Mouse (Mus musculus) c-Kit-positive CD71-positive TER-119-positive erythroid progenitor cells, embryonic 14.5 days (primary cell): ENCODE measurements around the gene Ankrd13b.

Source experiments
- DNase-seq: peaks from one replicate; pipeline ENCODE4 v3.0.0-alpha.2; 2013; ENCODE audit warnings: low spot score

Ankrd13b gene

DNA sequence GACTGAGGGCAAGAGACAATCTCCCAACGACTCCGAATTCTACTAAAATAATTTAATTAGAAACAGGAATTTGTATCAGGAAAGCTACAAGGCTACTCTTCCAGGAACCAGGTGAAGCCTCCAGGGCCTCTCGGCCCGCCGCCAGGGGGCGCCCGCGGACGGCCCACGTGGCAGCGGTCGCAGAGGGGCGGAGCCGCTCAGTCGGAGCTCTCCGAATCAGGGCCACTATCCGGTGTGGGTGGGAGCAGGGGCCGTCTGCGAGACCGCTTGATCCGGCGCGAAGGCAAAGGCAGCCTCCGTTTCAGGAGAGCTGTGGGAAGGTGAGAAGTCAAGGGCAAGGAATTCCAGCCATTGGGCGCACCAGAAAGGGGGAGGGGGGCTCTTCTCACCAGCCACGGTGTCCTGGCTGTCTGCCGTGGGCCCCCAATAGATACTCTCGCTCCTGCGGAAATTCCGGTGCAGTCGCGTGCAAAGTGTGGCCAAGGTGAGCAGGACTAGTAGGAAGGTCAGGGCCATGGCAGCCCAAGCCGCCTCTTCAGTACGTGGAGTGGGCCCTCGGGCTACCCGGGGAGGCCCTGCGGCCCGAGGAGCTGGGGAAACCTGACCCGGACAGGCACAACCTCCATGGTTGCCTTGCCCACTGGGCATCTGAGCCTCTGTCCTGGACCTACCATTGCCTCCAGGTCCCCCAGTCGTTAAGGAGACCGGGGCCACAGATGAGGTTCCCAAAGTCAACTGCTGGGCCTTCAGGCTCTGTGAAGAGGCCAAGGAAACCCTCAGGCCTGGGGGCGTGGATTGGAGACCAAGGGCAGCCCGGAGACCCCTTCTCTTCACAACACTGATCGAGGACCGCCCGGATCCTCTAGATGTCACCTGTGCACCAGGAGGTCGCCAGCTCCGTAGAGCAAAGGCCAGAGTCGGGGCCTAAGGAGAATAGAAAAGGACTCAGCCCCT lies 18.9 kb upstream of the Ankrd13b start:
- peak; percentile 74 for DNase-seq

DNA sequence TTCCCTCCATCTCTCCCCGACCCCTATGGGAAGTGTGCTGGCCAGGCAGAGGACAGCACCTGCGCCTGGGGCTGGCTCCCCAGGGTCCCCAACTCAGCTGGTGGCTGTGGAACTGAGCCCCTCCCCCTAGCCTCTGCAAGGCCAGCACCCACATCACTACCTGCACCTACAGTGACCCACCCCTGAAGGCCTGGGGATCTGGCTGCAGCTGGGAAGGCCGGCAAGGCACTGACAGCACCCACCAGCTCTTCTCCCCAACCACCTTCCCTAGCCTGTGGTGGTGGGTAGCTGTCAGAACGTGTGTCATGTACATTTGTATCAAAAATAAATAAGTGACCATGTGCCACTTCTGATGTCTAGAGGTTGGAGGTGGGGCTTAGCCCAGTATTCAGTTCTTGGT lies 17.9 kb upstream of the Ankrd13b start:
- DNase-seq = no peak

DNA sequence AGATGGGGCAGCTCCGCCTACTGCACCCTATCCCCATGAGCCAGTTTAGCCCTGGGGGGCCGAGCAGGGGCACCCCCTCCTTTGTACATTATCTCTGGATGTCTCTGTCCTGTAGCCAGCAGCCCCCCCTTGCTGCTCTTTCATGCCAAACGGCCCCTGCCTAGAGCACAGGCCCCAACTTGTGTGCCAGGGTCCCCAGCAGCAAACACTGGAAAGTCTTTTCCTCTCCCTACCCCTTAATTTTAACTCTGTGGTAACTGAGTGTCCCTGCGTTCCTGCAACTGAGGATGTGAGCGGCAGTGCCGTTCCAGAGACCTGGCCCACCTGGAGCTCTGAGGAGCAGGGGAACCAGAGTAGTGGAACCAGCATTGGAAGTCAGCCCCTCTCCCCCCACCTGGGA lies 17.5 kb upstream of the Ankrd13b start:
- DNase-seq = no peak

DNA sequence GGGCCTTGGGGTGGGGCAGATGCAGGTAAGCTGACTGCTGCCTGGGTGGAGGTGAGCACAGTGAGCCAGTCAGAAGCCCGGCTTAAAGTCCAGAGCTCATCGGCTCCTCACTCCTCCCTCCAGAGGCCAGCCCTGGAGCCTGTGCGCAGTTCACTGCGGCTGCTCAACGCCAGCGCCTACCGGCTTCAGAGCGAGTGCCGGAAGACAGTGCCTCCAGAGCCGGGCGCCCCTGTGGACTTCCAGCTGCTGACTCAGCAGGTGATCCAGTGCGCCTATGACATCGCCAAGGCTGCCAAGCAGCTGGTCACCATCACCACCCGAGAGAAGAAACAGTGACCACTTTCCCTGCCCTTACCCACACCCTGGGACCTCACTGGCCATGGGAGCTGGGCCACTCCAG lies 16.8 kb upstream of the Ankrd13b start:
- DNase-seq = no peak

DNA sequence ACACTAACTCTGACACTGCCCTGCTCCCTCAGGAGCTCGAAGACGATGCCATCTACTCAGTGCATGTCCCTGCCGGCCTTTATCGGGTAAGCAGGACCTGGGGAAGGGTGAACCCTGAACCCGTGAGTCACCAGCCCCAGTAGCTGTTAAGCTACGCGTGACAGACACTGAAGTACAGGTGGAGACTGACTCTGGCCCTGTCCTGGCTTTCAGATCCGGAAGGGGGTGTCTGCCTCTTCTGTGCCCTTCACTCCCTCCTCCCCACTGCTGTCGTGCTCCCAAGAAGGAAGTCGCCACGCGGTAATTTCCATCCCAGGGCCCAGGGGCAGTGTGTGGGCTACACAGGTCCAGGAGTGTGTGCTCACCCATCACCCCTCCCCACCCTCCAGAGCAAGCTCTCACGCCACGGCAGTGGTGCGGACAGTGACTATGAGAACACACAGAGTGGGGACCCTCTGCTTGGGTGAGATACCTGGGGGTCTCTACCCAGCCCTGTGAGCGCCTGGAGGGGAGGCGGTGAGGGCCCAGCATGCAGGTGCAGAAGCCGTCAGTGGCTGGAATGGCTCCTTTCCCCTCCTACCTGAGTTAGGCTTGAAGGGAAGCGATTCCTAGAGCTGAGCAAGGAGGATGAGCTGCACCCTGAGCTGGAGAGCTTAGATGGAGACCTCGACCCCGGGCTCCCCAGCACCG lies 16.0 kb upstream of the Ankrd13b start:
- no peak for DNase-seq

DNA sequence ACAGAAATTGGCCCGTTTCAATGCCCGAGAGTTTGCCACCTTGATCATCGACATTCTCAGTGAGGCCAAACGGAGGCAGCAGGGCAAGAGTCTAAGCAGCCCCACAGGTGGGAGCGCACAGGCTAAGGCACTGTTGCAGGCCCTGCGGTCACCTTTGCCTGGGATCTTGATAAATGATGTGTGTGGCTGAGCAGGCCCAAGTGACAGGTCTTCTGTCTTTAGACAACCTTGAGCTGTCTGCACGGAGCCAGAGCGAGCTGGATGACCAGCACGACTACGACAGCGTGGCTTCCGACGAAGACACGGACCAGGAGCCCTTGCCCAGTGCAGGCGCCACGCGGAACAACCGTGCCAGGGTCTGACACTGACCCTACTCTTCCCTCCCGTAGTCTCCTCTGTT lies 14.9 kb upstream of the Ankrd13b start:
- no peak for DNase-seq

DNA sequence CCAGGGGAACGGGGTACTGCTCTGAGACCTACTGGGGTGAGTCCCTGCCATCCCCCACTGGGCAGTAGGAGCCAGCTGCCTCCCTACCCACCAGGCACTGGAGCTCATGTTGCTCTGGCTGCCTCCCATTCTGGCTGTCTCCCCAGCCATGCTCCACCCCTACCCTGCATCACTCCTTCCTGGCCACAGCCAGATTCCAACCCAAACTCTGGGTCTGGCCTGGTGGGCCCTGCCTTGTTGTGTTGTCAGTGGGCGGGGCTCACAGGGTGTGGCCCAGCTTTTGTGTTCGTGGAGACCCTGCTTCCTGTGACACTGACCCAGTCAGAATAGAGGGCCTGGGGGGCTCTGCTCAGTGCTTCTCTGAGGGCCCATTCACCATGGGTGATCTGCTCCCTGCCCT lies 14.0 kb upstream of the Ankrd13b start:
- DNase-seq = no peak

DNA sequence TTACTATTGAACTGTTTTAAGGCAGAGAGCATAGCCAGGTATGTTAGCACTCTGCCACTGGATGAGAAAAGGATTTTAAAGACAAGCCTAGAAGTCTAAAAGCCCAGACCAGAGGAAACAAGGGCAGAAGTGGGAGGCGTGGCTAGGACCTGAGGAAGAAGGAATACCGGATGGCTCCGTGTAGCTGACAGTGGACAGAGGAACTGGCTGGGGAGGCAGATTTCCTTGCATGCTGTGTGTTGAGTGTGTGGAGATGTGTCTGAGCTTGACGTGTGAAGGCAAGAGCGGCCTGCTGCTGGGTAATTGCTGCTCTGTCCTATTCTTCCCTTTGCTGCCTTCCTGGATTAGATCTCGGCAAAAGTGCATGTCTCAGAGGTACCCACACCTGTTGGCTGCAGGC lies 13.0 kb upstream of the Ankrd13b start:
- DNase-seq = no peak

DNA sequence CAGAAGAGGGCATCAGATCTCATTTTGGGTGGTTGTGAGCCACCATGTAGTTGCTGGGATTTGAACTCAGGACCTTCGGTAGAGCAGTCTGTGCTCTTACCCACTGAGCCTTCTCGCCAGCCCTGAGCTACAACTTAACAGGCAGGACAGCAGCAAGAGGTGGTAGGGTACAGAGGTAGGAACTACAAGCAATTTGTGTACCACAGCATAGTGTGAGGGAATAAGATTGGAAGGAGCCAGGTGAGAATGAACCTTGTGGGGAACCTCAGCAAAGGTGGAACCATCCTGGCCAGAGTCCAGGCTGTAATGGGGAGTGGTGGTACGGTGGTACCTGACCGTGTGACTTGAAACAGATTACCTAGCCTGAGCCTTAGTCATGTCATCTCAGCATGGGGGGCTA lies 12.5 kb upstream of the Ankrd13b start:
- no peak for DNase-seq

DNA sequence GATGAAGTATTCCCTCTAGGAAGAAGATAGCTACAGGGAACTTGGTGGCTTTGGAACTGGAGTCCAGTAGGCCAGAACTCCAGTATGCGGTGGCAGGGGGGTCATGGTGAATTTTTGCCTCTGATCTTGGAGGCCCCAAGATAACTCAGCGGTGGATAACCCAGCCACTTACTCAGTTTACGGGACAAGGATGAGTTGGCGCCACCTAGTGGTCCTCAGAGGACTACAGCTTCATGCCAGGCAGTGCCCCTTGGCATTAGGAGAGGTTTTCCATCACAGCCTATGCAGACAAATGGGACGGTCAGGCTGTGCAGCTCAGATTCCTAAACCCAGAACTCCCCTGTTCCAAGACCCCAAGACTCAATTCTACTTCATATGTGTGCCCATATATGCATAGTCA lies 11.9 kb upstream of the Ankrd13b start:
- DNase-seq = peak; percentile 77

DNA sequence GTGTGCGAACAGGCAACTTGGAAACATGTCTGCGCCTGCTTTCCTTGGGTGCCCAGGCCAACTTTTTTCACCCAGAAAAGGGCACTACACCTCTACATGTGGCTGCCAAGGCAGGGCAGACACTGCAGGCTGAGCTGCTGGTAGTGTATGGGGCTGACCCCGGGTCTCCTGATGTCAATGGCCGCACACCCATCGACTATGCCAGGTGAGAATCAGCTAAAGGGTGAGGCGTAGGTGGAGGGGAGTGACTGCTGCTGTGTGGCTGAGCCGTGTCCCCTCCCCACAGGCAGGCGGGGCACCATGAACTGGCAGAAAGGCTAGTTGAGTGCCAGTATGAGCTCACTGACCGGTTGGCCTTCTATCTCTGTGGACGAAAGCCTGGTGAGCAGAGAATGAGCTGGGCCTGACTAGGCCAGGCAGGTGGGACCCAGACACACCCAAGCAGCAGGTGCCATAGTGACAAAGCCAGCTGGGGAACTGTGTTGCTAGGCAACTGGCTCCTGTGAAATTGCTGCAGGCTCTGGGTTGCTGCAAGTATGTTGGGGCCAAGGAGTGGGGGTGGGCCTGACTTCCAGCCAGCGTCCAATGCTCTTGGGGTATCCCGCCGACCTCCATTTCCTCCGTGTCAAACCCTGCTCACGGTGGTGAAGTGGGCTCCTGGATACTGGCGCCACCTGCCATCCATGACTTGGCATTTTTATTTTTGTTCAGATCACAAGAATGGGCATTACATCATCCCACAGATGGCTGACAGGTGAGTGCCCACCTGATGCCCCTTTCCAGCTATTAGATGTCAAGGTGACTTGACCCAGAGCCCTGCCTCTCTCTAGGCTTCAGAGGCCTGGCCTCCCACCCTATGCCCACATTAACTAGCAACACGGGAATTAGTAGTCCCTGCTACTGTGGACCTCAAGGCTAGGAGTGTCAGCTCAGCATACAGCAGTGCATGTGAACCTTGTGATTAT lies 11.2 kb upstream of the Ankrd13b start:
- no peak for DNase-seq

DNA sequence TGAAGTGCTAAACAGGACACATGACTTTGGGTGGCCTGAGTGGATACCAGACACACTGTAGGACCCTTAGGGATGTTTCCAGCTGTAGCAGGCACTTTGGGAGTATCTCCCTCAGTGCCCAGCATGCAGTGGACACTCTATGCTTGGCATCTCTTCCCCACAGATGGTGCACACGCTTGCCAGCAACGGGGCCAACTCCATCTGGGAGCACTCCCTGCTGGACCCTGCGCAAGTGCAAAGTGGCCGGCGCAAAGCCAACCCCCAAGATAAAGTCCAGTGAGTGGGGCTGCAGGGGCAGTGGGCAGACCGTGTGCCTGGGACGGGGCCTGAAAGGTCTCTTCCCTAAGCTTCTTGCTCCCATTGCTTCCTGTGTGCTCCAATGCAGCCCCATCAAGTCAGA lies 9.9 kb upstream of the Ankrd13b start:
- no peak for DNase-seq

DNA sequence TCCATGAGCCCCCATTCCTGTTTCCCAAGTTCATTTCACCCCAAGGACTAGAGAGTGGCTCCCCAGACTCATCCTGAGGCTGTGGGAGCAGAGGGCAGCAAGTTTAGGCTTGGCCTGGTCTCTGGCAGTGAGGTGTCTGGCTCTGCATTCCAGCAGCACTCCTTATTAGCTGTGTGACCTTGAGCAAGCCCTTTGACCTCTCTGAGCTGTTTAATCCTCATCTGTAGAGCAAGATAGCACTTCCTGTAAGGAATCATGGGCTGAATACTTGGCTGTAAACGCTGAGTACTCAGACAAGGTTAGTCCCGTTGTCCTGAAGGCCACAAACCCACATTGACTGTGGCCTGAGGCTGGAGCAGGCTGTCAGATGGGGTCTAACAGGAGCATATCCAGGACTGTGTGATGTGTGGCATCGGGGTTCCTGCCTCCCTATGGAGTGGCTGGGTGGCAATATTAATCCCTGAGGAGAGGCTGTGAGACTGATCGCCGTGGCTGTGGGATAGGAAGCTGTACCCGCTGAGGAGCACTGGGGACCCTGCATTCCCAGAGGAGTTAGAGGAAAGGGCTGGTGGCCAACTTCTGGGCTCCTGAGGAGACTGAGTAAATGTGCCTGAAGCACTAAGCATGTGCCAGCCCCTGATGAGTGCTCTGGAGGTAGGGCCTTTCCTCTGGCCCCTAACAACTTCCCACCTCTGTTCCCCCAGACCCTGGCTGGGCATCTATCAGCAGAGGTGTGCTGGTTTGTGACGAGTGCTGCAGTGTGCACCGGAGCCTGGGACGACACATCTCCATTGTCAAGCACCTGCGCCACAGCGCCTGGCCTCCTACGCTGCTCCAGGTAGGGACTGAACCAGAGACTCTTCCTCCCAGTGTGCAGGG lies 9.0 kb upstream of the Ankrd13b start:
- DNase-seq = no peak

DNA sequence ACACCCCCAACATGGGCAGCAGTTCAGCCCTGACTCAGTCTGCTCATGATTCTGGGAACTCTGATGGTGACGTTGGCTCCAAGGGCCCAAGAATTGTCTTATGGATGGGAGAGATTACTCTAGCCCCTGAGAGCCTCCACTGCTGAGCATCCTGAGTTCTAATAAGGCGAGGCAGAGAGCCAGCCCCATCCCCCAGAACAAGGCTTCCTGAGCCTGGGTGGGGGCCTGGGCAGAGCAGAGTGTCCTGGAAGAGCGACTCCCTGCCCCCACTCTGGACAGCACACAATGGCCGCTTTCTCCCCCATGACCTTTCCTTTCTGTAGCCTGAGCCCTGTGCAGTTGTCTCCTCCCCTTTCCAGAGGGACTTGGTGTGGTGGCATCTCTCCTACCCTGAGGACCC lies 8.4 kb upstream of the Ankrd13b start:
- no peak for DNase-seq

DNA sequence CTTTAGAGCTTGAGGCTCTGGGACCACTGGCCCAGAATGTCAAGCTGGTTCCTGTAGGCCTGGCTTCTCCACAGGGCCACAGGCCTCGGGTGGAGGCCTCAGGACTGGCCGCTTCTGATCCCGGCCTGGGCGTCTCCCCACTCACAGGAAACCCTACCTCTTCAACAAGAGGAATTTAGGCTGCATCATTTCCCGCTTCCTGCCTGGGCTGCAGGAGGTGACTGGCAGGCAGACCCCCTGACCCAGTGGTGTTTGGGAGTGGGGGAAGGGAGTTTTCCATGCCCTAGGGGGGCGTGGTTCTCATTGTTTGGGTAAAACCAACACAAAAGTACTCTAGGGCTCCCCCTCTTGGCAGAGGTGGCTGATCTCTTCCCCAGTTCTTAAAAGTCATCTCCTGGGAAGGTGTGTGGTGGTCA lies 7.9 kb upstream of the Ankrd13b start:
- peak; percentile 54 for DNase-seq

DNA sequence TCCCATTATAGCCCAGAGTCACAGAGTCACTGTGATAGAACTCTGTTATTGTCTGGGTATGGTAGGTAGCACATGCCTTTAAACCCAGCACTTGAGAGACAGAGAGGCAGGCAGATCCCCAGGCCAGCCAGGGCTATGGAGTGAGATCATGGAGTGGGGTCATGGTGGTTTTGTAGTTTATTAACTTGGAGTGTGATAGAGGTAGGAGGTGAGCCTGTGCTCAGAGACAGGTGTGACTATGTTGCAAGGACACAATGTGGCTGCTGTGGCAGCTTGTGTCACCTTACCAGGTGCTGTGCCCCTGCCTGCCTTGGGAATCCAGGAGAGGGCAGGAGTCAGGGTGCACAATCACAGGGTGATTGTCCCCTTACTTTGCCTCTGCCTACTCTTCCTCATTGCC lies 6.0 kb upstream of the Ankrd13b start:
- no peak for DNase-seq

DNA sequence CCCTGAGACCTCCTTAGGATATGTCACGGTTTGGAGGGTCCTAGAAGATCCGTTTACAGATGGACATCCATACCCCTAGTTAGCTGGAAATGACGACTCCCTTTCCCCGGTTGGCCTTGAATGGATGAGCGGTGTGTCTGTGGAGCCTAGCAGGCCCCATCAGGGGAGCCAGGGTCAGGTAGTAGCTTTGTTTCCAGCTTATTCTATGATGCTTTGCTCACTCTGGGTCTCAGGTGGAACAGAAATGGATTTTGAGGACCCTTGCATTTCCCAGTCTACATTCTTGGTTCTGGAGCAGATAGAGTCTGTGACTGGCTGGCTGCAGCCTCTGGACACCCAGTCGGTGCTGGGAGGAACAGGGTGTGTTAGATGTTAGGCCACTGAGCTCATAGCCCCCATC lies 5.3 kb upstream of the Ankrd13b start:
- DNase-seq = no peak

DNA sequence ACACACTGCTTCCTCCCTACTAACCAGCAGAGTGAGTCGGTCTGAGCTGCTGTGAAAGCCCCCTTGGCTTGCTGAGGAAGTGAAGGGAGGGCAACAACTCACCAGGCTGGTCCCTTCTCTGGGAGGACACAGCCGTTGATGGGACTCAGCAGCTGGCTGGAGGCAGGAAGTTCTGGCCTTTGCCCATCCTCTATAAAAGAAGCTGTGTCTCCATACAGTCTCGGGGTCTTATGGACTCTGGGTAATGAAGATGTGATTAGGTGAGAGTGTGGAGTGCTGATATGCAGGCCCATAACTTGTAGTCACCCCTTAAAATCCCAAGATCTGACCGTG lies 4.8 kb upstream of the Ankrd13b start:
- no peak for DNase-seq

DNA sequence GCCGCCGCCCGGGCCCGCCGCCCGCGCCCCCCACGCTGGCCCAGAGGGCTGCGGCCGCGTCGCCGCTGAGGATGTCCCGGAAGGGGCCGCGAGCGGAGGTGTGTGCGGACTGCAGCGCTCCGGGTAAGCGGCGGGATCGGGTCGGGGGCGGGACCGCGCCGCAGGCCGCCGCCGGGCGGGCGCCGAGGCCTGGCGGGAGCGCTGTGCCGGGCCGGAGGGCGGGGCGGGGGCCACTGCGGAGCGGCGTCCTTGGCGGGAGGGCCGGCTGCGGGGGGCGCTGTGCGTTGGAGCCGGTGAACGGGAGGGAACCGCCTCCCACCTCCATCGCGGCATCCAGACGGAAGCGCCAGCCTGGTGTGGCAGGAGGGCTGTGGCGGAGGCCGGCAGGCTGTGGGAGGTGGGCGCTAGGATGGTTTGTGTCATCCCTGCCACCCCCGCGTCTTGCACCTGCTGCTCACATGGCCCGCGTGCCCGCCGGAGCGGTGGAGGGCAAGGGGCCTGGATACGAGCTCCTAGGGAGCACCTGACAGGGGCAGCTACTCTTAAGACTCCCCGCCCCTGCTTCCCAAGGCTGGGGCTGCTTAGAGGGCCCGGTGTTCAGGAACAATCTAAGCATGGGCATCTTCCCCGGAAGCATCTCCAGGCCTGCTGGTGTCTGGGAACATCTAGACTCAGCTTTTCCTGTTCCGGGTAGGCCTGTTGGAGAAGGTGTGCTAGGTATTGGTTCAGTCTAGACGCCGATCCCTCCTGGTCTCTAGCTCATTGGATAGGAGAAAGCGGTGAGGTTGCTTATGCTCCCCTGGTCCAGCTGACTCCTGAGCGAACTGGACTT lies 4.2 kb upstream of the Ankrd13b start, which contains the start of gene Git1:
Gene Git1 (plus strand): TSS at position 51 of the 832 bp plus-strand sequence.
- DNase-seq = peak; percentile 34

DNA sequence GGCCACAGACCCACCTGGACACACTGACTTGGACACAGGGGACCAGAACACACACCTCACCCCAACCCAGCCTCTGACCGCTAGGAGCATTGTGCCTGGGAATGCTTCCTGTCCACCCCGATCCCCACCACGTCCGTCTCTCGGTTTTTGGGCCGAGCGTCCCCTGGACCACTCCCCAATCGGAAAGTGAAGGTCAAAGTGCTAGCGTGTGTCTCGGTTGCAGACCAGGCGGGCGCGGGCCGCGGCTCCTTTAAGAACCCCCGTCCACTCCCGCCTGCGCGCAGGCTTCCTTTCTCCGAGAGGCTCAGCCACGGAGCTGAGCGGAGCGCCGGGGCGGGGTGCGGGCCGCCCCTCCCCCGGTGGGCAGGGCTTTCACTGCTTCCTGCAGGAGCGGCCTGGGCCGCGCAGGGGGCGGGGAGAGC lies 3.4 kb upstream of the Ankrd13b start:
- DNase-seq = peak; percentile 82
